Mouse (Mus musculus) right cerebral cortex, postnatal 36 days (tissue): Measurements from ENCODE around the gene Marcksl1.
A peak's percentile ranks its signal among the peaks of the same experiment; 100 is the strongest.

Experiments
- DNase-seq, 2 experiments: peaks; one replicate each; pipeline ENCODE4 v3.0.0; 2022; ENCODE audit warnings: low spot score in 2 of 2, mixed read lengths in 1 of 2

The Marcksl1 gene

GRCm38 (mm10) chr4:129513086-129513767, at the start of gene Marcksl1:
TSS of gene Marcksl1 (plus strand) at chr4:129513581.
- peak; percentile 62 to 68 for DNase-seq

- DNase-seq = no peak
These were observed 49.0 kb upstream of the Marcksl1 start for GRCm38 (mm10) chr4:129464286-129464815.

- no peak for DNase-seq
These were observed 37.3 kb upstream of the Marcksl1 start for GRCm38 (mm10) chr4:129476047-129476446.

GRCm38 (mm10) chr4:129479863-129480262, 33.5 kb upstream of the Marcksl1 start:
- DNase-seq = no peak

- DNase-seq = no peak
These were observed 32.3 kb upstream of the Marcksl1 start for GRCm38 (mm10) chr4:129481090-129481489.

- DNase-seq = no peak
These were observed 22.2 kb upstream of the Marcksl1 start, which contains the start of the genes Tssk3 and Fam229a for GRCm38 (mm10) chr4:129490972-129491880. TSS of gene Tssk3 (minus strand) at chr4:129491022. TSS of gene Fam229a (plus strand) at chr4:129491190.

GRCm38 (mm10) chr4:129494681-129495080, 18.7 kb upstream of the Marcksl1 start:
- DNase-seq = no peak

GRCm38 (mm10) chr4:129495672-129496562, 17.5 kb upstream of the Marcksl1 start:
- no peak for DNase-seq

- DNase-seq = no peak
These were observed 16.8 kb upstream of the Marcksl1 start for GRCm38 (mm10) chr4:129496631-129497030.

GRCm38 (mm10) chr4:129498941-129499340, 14.4 kb upstream of the Marcksl1 start:
- DNase-seq = no peak

GRCm38 (mm10) chr4:129500017-129500416, 13.4 kb upstream of the Marcksl1 start:
- DNase-seq = no peak

GRCm38 (mm10) chr4:129500607-129501566, 12.5 kb upstream of the Marcksl1 start:
- peak; percentile 34 to 53 for DNase-seq

- no peak for DNase-seq
These were observed 11.0 kb upstream of the Marcksl1 start for GRCm38 (mm10) chr4:129502327-129502888.

GRCm38 (mm10) chr4:129502901-129503444, 10.4 kb upstream of the Marcksl1 start:
- DNase-seq = no peak

- no peak for DNase-seq
These were observed 7.9 kb upstream of the Marcksl1 start for GRCm38 (mm10) chr4:129505511-129505910.

GRCm38 (mm10) chr4:129507434-129508236, 5.7 kb upstream of the Marcksl1 start:
- no peak for DNase-seq

- DNase-seq = no peak
These were observed 5.2 kb upstream of the Marcksl1 start for GRCm38 (mm10) chr4:129508237-129508515.

- no peak for DNase-seq
These were observed 4.4 kb upstream of the Marcksl1 start for GRCm38 (mm10) chr4:129508834-129509600.
